In the genomic region with DNA sequence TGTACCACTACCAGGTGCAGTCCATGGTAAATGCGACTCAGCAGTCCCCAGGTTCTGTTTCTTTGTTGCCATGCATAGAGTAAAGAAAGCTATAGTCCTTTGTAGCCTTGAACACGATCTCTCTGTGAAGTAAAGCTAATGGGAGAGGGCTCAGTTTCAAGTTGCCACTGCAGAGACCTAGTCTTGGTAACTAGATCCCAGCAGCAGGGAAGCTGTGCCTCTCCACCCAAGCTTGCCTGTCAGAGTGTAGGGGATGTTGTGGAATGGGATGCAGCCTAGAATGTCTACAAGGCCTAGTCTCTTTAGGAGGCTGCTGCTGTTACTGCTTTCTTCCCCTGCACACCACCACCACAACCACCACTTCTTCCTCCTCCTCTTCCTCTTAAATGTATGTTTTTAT, we compare ENCODE assay signal across 24 mouse cellular contexts.
DNase-seq lines count a peak whose midpoint lies in the region; ATAC-seq lines count a peak whose summit lies in the region.
"Had no signal": no experiment of that assay in that cellular context is flagged by ENCODE, and none has a peak within 500 bp of the region (broad histone marks: within the 10 kb centered on the region; RNA-seq: fewer than 3 reads in every experiment).

No protein-coding gene starts in this region.

- H3K4me3 ChIP-seq in kidney, embryonic 15.5 days (replicated peaks) = no peak overlapping the region
- no peak overlapping the region for H3K4me3 ChIP-seq in embryonic facial prominence, embryonic 15.5 days (replicated peaks)
- H3K4me3 ChIP-seq: erythroblast, embryonic 14.5 days; forebrain, embryonic 12.5 days; heart, embryonic 15.5 days; limb, embryonic 15.5 days; midbrain, embryonic 12.5 days; neural tube, embryonic 15.5 days had no signal

- H3K4me1 ChIP-seq in kidney, embryonic 15.5 days = 0 out of 2 replicates have a peak, but pooled peaks cover 4% of the 10 kb centered on the region
- H3K4me1 ChIP-seq in embryonic facial prominence, embryonic 15.5 days = peaks cover 8% of the 10 kb centered on the region; the same call in 1 of the 2 replicates

- ATAC-seq in kidney, embryonic 15.5 days (replicated peaks; ENCODE audit: low FRiP score) = peak; percentile 69
- ATAC-seq in embryonic facial prominence, embryonic 15.5 days (ENCODE audit: insufficient number of reproducible peaks, low FRiP score, low TSS enrichment, low read depth) = 0 out of 2 replicates have a peak, but pooled peaks have one; percentile 57

- H3K27me3 ChIP-seq in kidney, embryonic 15.5 days = no peaks in the 10 kb centered on the region
- H3K27me3 ChIP-seq in embryonic facial prominence, embryonic 15.5 days = no peaks in the 10 kb centered on the region
- H3K27me3 ChIP-seq: forebrain, embryonic 12.5 days; heart, embryonic 15.5 days; limb, embryonic 15.5 days; midbrain, embryonic 12.5 days; neural tube, embryonic 15.5 days had no signal

- no peak overlapping the region for H3K4me2 ChIP-seq in kidney, embryonic 15.5 days
- H3K4me2 ChIP-seq in embryonic facial prominence, embryonic 15.5 days (replicated peaks) = no peak overlapping the region
- H3K4me2 ChIP-seq: forebrain, embryonic 12.5 days; heart, embryonic 15.5 days; limb, embryonic 15.5 days; lung, embryonic 14.5 days; midbrain, embryonic 12.5 days; neural tube, embryonic 15.5 days had no signal

- H3K27ac ChIP-seq in kidney, embryonic 15.5 days = no peak overlapping the region
- H3K27ac ChIP-seq in embryonic facial prominence, embryonic 15.5 days (replicated peaks) = no peak overlapping the region
- H3K27ac ChIP-seq: forebrain, embryonic 12.5 days; heart, embryonic 15.5 days; liver, embryonic 14.5 days; midbrain, embryonic 12.5 days; neural tube, embryonic 15.5 days; stomach, postnatal 0 days had no signal

- no peak overlapping the region for H3K9ac ChIP-seq in kidney, embryonic 15.5 days
- H3K9ac ChIP-seq in embryonic facial prominence, embryonic 15.5 days = no peak overlapping the region
- H3K9ac ChIP-seq: forebrain, embryonic 12.5 days; heart, embryonic 15.5 days; limb, embryonic 15.5 days; liver, embryonic 14.5 days; lung, embryonic 14.5 days; midbrain, embryonic 12.5 days; neural tube, embryonic 15.5 days had no signal

- DNase-seq in embryo, embryonic 11 days = peak; percentile 14
- no peak for DNase-seq in embryo, embryonic 10.5 days (ENCODE audit: low spot score)
- no peak for DNase-seq in kidney, postnatal 25 days
- DNase-seq in ES-CJ7 (ENCODE audit: low read depth, low spot score) = peak; percentile 32
- no peak for DNase-seq in left cerebral cortex, adult 8-10 months (ENCODE audit: low spot score in 2 of 2)
- no peak for DNase-seq in layer of hippocampus, postnatal 36 days
- DNase-seq: adrenal gland, adult 2 months; cerebellum, adult 18-20 months; cerebellum, postnatal 14 days; heart, postnatal 4 days; kidney, adult 11 months; lung, embryonic 14.5 days; right cerebral cortex, adult 18-20 months; right cerebral cortex, postnatal 4 days had no signal

- WGBS in kidney, embryonic 15.5 days = 40% methylated on average over 2 of the region's 2 CpGs
- 27% methylated on average over 2 of the region's 2 CpGs for WGBS in embryonic facial prominence, embryonic 15.5 days

- H3K36me3 ChIP-seq in kidney, embryonic 15.5 days = no peaks in the 10 kb centered on the region
- no peaks in the 10 kb centered on the region for H3K36me3 ChIP-seq in embryonic facial prominence, embryonic 15.5 days
- H3K36me3 ChIP-seq: forebrain, embryonic 12.5 days; heart, embryonic 15.5 days; limb, embryonic 15.5 days; midbrain, embryonic 12.5 days; neural tube, embryonic 15.5 days had no signal

- H3K9me3 ChIP-seq in kidney, embryonic 15.5 days (replicated peaks) = no peaks in the 10 kb centered on the region
- H3K9me3 ChIP-seq in embryonic facial prominence, embryonic 15.5 days (replicated peaks) = no peaks in the 10 kb centered on the region
- H3K9me3 ChIP-seq: forebrain, embryonic 12.5 days; heart, embryonic 15.5 days; limb, embryonic 15.5 days; midbrain, embryonic 12.5 days; neural tube, embryonic 15.5 days had no signal

Comparison
In these comparisons a context has a peak if more than half of its experiments do, and no peak if none do; other contexts are left out.
1. DNase-seq: peak in embryo, embryonic 11 days (single experiment) and ES-CJ7 (single experiment); none in embryo, embryonic 10.5 days (single experiment), kidney, postnatal 25 days (0 of 2), left cerebral cortex, adult 8-10 months (0 of 2) and layer of hippocampus, postnatal 36 days (0 of 2).